ENCODE assay signal across 7 mouse cellular contexts in the genomic region with DNA sequence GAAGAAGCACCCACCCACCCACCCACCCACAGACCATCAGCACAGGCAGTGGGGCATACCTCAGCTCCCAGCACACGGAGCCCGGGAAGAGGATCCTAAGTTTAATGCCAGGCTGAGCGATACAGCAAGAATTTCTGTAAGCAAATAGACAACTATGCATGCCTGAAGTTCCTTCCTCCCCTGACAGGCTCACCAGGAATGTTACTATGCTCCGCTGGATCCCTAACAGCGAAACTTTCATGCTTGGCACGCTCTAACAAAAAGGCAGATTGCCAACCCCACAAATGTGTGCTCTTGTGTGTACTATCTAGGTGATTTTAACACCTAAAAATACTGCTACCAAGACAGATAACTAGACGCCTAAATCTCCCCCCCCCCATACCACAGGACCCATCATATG. TPM values are rescaled to one million over a fixed set of nuclear protein-coding genes. Genes with fewer than 3 reads are reported as not detected.
DNase-seq lines count a peak whose midpoint lies in the region; ATAC-seq and TF ChIP-seq lines count a peak whose summit lies in the region.

No protein-coding gene starts in this region.

- no peak overlapping the region for H3K27ac ChIP-seq in midbrain, embryonic 11.5 days (ENCODE audit: low read depth, low read length)
- no peak overlapping the region for H3K27ac ChIP-seq in midbrain, postnatal 0 days (ENCODE audit: low read depth, low read length)
- peak overlapping the region; percentile 42; the same call in 1 of the 2 replicates for H3K27ac ChIP-seq in forebrain, embryonic 12.5 days
- H3K27ac ChIP-seq in limb, embryonic 10.5 days, result no peak overlapping the region

- H3K27me3 ChIP-seq in midbrain, embryonic 11.5 days (ENCODE audit: control insufficient read depth, insufficient read depth, low read length), result no peaks in the 10 kb centered on the region
- H3K27me3 ChIP-seq in midbrain, postnatal 0 days (ENCODE audit: insufficient read depth, low read length), result no peaks in the 10 kb centered on the region
- no peaks in the 10 kb centered on the region for H3K27me3 ChIP-seq in forebrain, embryonic 12.5 days
- no peaks in the 10 kb centered on the region for H3K27me3 ChIP-seq in limb, embryonic 10.5 days (ENCODE audit: low read depth, poor library complexity, severe bottlenecking)

- peak overlapping the region; percentile 73; the same call in 1 of the 2 replicates for H3K4me2 ChIP-seq in midbrain, embryonic 11.5 days
- H3K4me2 ChIP-seq in midbrain, postnatal 0 days (ENCODE audit: low read depth, low read length, poor library complexity, severe bottlenecking), result no peak overlapping the region
- H3K4me2 ChIP-seq in forebrain, embryonic 12.5 days, result peak overlapping the region; percentile 72

- no peak for ATAC-seq in midbrain, embryonic 11.5 days (ENCODE audit: low FRiP score)
- ATAC-seq in midbrain, postnatal 0 days (ENCODE audit: low FRiP score), result no peak
- ATAC-seq in forebrain, embryonic 12.5 days (ENCODE audit: low FRiP score), result no peak

- no peak overlapping the region for H3K4me3 ChIP-seq in midbrain, embryonic 11.5 days (ENCODE audit: low read depth, low read length)
- no peak overlapping the region for H3K4me3 ChIP-seq in midbrain, postnatal 0 days (ENCODE audit: low read depth, low read length)
- peak overlapping the region; percentile 18 for H3K4me3 ChIP-seq in forebrain, embryonic 12.5 days (replicated peaks)
- H3K4me3 ChIP-seq in limb, embryonic 10.5 days, result peak overlapping the region; percentile 21; the same call in 1 of the 2 replicates

- no peak for DNase-seq in midbrain, embryonic 11.5 days (ENCODE audit: low spot score, missing footprints)
- DNase-seq in midbrain, postnatal 0 days (ENCODE audit: low spot score), result no peak
- DNase-seq in limb, embryonic 10.5 days (ENCODE audit: low spot score), result no peak
- peak; percentile 30 for DNase-seq in testis, postnatal 10 days (ENCODE audit: low spot score)
- DNase-seq in adrenal gland, postnatal 10 days, result no peak
- no peak for DNase-seq in cerebellum, adult 11 months

- TF ChIP-seq CTCF in midbrain, postnatal 0 days (IDR thresholded peaks at IDR 0.05), result no peak

- peaks cover 14% of the 10 kb centered on the region for H3K4me1 ChIP-seq in midbrain, embryonic 11.5 days (ENCODE audit: control insufficient read depth, insufficient read depth, low read length)
- peaks cover 6% of the 10 kb centered on the region for H3K4me1 ChIP-seq in midbrain, postnatal 0 days (ENCODE audit: insufficient read depth, low read length)
- H3K4me1 ChIP-seq in forebrain, embryonic 12.5 days, result peaks cover 30% of the 10 kb centered on the region
- peaks cover 28% of the 10 kb centered on the region for H3K4me1 ChIP-seq in limb, embryonic 10.5 days

- H3K9me3 ChIP-seq in midbrain, embryonic 11.5 days (ENCODE audit: control insufficient read depth, low read length), result no peaks in the 10 kb centered on the region
- no peaks in the 10 kb centered on the region for H3K9me3 ChIP-seq in midbrain, postnatal 0 days (ENCODE audit: low read length)
- no peaks in the 10 kb centered on the region for H3K9me3 ChIP-seq in forebrain, embryonic 12.5 days
- H3K9me3 ChIP-seq in limb, embryonic 10.5 days (replicated peaks), result no peaks in the 10 kb centered on the region

- no peak overlapping the region for H3K9ac ChIP-seq in midbrain, embryonic 11.5 days (ENCODE audit: low read length)
- H3K9ac ChIP-seq in midbrain, postnatal 0 days (replicated peaks; ENCODE audit: low read length, poor library complexity, severe bottlenecking), result no peak overlapping the region
- H3K9ac ChIP-seq in forebrain, embryonic 12.5 days, result no peak overlapping the region

- peaks cover 19% of the 10 kb centered on the region for H3K36me3 ChIP-seq in midbrain, embryonic 11.5 days (ENCODE audit: control insufficient read depth, insufficient read depth, low read length)
- peaks cover 14% of the 10 kb centered on the region; the same call in 1 of the 2 replicates for H3K36me3 ChIP-seq in midbrain, postnatal 0 days (ENCODE audit: insufficient read depth, low read length)
- peaks cover 31% of the 10 kb centered on the region for H3K36me3 ChIP-seq in forebrain, embryonic 12.5 days (replicated peaks)
- peaks cover 63% of the 10 kb centered on the region for H3K36me3 ChIP-seq in limb, embryonic 10.5 days

- WGBS in midbrain, embryonic 11.5 days, result 77% methylated on average over 7 of the region's 7 CpGs
- 42% methylated on average over 7 of the region's 7 CpGs for WGBS in midbrain, postnatal 0 days
- WGBS in forebrain, embryonic 12.5 days, result 74% methylated on average over 7 of the region's 7 CpGs
- 87% methylated on average over 7 of the region's 7 CpGs for WGBS in limb, embryonic 10.5 days

RNA-seq across cellular contexts. Expression of gene Tmpo, which starts 13.8 kb away (rescaled TPM):
- polyA plus RNA-seq in midbrain, embryonic 11.5 days (2014; fragmentation: Nextera tagmentation; extraction: Ambion mirVana), result 339 and 388 TPM in 2 replicates
- total RNA-seq in midbrain, postnatal 0 days (2014; rRNA removed), result 102 and 116 TPM in 2 replicates
- polyA plus RNA-seq in midbrain, postnatal 0 days (2015; fragmentation: Nextera tagmentation; extraction: Ambion mirVana), result 44.6 and 54.8 TPM in 2 replicates
- 426 and 438 TPM in 2 replicates for polyA plus RNA-seq in forebrain, embryonic 12.5 days (2016; fragmentation: Nextera tagmentation; extraction: Ambion mirVana)
- polyA plus RNA-seq in limb, embryonic 10.5 days (2016; fragmentation: Nextera tagmentation; extraction: Ambion mirVana), result 260 and 300 TPM in 2 replicates
- 100 to 1,000 TPM; 116 to 140 TPM for total RNA-seq in adrenal gland, postnatal 10 days (2021)

RNA-seq across cellular contexts. Expression of gene Slc25a3, which starts 43.5 kb away (rescaled TPM):
- polyA plus RNA-seq in midbrain, embryonic 11.5 days (2014; fragmentation: Nextera tagmentation; extraction: Ambion mirVana), result 391 and 404 TPM in 2 replicates
- 427 and 430 TPM in 2 replicates for total RNA-seq in midbrain, postnatal 0 days (2014; rRNA removed)
- 640 and 652 TPM in 2 replicates for polyA plus RNA-seq in midbrain, postnatal 0 days (2015; fragmentation: Nextera tagmentation; extraction: Ambion mirVana)
- polyA plus RNA-seq in forebrain, embryonic 12.5 days (2016; fragmentation: Nextera tagmentation; extraction: Ambion mirVana), result 359 and 369 TPM in 2 replicates
- polyA plus RNA-seq in limb, embryonic 10.5 days (2016; fragmentation: Nextera tagmentation; extraction: Ambion mirVana), result 412 and 416 TPM in 2 replicates
- 100 to 1,000 TPM; 725 to 758 TPM for total RNA-seq in adrenal gland, postnatal 10 days (2021)

Comparison
In these comparisons a context has a peak if more than half of its experiments do, and no peak if none do; other contexts are left out.
1. H3K4me3 ChIP-seq: peak in forebrain, embryonic 12.5 days (single experiment) and limb, embryonic 10.5 days (single experiment); none in midbrain, embryonic 11.5 days (single experiment) and midbrain, postnatal 0 days (single experiment).